Mouse (Mus musculus): ENCODE results near the gene Insrr. TPM values are rescaled to one million over a fixed set of nuclear protein-coding genes. Genes with fewer than 3 reads are reported as not detected.

The Insrr gene
- polyA plus RNA-seq, 1 experiment from 2014 or later = not detected

GRCm38 (mm10) chr3:87783282-87784023 is 13.3 kb upstream of the Insrr start:
- no peaks in the 10 kb centered on the region for H3K4me1 ChIP-seq (ENCODE audit: insufficient read depth)
- H3K27me3 ChIP-seq (ENCODE audit: insufficient read depth, low read length) = no peaks in the 10 kb centered on the region
- no peaks in the 10 kb centered on the region for H3K36me3 ChIP-seq (replicated peaks; ENCODE audit: insufficient read depth, low read length)
- DNase-seq = no peak
- no peak overlapping the region for H3K4me2 ChIP-seq (ENCODE audit: low read depth, low read length)
- no peak overlapping the region for H3K4me3 ChIP-seq (ENCODE audit: low read depth, low read length)
- no peaks in the 10 kb centered on the region for H3K9me3 ChIP-seq (ENCODE audit: low read length)
- 84% methylated on average over 25 of the region's 25 CpGs for WGBS (ENCODE audit: insufficient replicate concordance)
- TF ChIP-seq CTCF (IDR thresholded peaks at IDR 0.05; ENCODE audit: low read depth) = no peak
- no peak overlapping the region for H3K9ac ChIP-seq (replicated peaks)
- no peak for ATAC-seq
- no peak overlapping the region for H3K27ac ChIP-seq (ENCODE audit: low read depth)

GRCm38 (mm10) chr3:87785156-87785555 is 11.6 kb upstream of the Insrr start:
- H3K9ac ChIP-seq (replicated peaks) = no peak overlapping the region
- no peaks in the 10 kb centered on the region for H3K27me3 ChIP-seq (ENCODE audit: insufficient read depth, low read length)
- no peak for DNase-seq
- no peaks in the 10 kb centered on the region for H3K9me3 ChIP-seq (ENCODE audit: low read length)
- H3K4me1 ChIP-seq (ENCODE audit: insufficient read depth) = no peaks in the 10 kb centered on the region
- H3K36me3 ChIP-seq (replicated peaks; ENCODE audit: insufficient read depth, low read length) = no peaks in the 10 kb centered on the region
- no peak for TF ChIP-seq EP300 (IDR thresholded peaks at IDR 0.05; ENCODE audit: low read depth)
- no peak for TF ChIP-seq CTCF (IDR thresholded peaks at IDR 0.05; ENCODE audit: low read depth)
- 40% methylated on average over 5 of the region's 5 CpGs for WGBS (ENCODE audit: insufficient replicate concordance)
- ATAC-seq = no peak
- no peak overlapping the region for H3K4me3 ChIP-seq (ENCODE audit: low read depth, low read length)
- no peak overlapping the region for H3K4me2 ChIP-seq (ENCODE audit: low read depth, low read length)
- no peak overlapping the region for H3K27ac ChIP-seq (ENCODE audit: low read depth)

- Histone ChIP-seq H3K27ac (ENCODE audit: low read depth) (no peak overlapping the region), H3K9me3 (ENCODE audit: low read length) (no peaks in the 10 kb centered on the region), H3K36me3 (replicated peaks; ENCODE audit: insufficient read depth, low read length) (no peaks in the 10 kb centered on the region), H3K27me3 (ENCODE audit: insufficient read depth, low read length) (peaks cover 3% of the 10 kb centered on the region; the same call in 1 of the 2 replicates), H3K4me1 (ENCODE audit: insufficient read depth) (no peaks in the 10 kb centered on the region), H3K9ac (replicated peaks) (no peak overlapping the region), H3K4me2 (ENCODE audit: low read depth, low read length) (no peak overlapping the region), H3K4me3 (ENCODE audit: low read depth, low read length) (no peak overlapping the region)
- DNase-seq (no peak), ATAC-seq (no peak)
- TF ChIP-seq CTCF (IDR thresholded peaks at IDR 0.05; ENCODE audit: low read depth) (no peak), EP300 (IDR thresholded peaks at IDR 0.05; ENCODE audit: low read depth) (no peak)
- 57% methylated on average over 6 of the region's 6 CpGs for WGBS (ENCODE audit: insufficient replicate concordance)
Measured at GRCm38 (mm10) chr3:87785626-87786214, 11.0 kb upstream of the Insrr start.

- H3K36me3 ChIP-seq (replicated peaks; ENCODE audit: insufficient read depth, low read length) = no peaks in the 10 kb centered on the region
- no peaks in the 10 kb centered on the region for H3K4me1 ChIP-seq (ENCODE audit: insufficient read depth)
- peaks cover 32% of the 10 kb centered on the region for H3K27me3 ChIP-seq (ENCODE audit: insufficient read depth, low read length)
- H3K27ac ChIP-seq (ENCODE audit: low read depth) = no peak overlapping the region
- no peak overlapping the region for H3K4me2 ChIP-seq (ENCODE audit: low read depth, low read length)
- H3K9me3 ChIP-seq (ENCODE audit: low read length) = no peaks in the 10 kb centered on the region
- no peak overlapping the region for H3K9ac ChIP-seq (replicated peaks)
- ATAC-seq (no peak), DNase-seq (no peak)
- WGBS (ENCODE audit: insufficient replicate concordance) = 55% methylated on average over 1 of the region's 1 CpGs
- TF ChIP-seq CTCF (IDR thresholded peaks at IDR 0.05; ENCODE audit: low read depth) = no peak
- no peak for TF ChIP-seq EP300 (IDR thresholded peaks at IDR 0.05; ENCODE audit: low read depth)
- H3K4me3 ChIP-seq (ENCODE audit: low read depth, low read length) = no peak overlapping the region
Measured at GRCm38 (mm10) chr3:87789248-87789647, 7.5 kb upstream of the Insrr start.

- TF ChIP-seq CTCF (IDR thresholded peaks at IDR 0.05; ENCODE audit: low read depth) = no peak
- TF ChIP-seq EP300 (IDR thresholded peaks at IDR 0.05; ENCODE audit: low read depth) = no peak
- Histone ChIP-seq H3K4me3 (ENCODE audit: low read depth, low read length) (no peak overlapping the region), H3K9ac (replicated peaks) (no peak overlapping the region), H3K4me2 (ENCODE audit: low read depth, low read length) (no peak overlapping the region), H3K4me1 (ENCODE audit: insufficient read depth) (peaks cover 2% of the 10 kb centered on the region; the same call in 1 of the 2 replicates), H3K27ac (ENCODE audit: low read depth) (no peak overlapping the region), H3K27me3 (ENCODE audit: insufficient read depth, low read length) (peaks cover 37% of the 10 kb centered on the region), H3K9me3 (ENCODE audit: low read length) (no peaks in the 10 kb centered on the region), H3K36me3 (replicated peaks; ENCODE audit: insufficient read depth, low read length) (no peaks in the 10 kb centered on the region)
- DNase-seq (no peak), ATAC-seq (no peak)
- 42% methylated on average over 5 of the region's 5 CpGs for WGBS (ENCODE audit: insufficient replicate concordance)
Measured at GRCm38 (mm10) chr3:87789768-87790167, 7.0 kb upstream of the Insrr start.

- H3K9ac ChIP-seq (replicated peaks) = no peak within 1 kb of the TSS
- no peaks in the 10 kb centered on the region for H3K9me3 ChIP-seq (ENCODE audit: low read length)
- H3K4me1 ChIP-seq (ENCODE audit: insufficient read depth) = peaks cover 12% of the 10 kb centered on the region
- H3K4me3 ChIP-seq (ENCODE audit: low read depth, low read length) = peak within 1 kb of the TSS; percentile 3; the same call in 1 of the 2 replicates
- H3K4me2 ChIP-seq (ENCODE audit: low read depth, low read length) = peak within 1 kb of the TSS; percentile 39
- ATAC-seq = peak; percentile 78
- peak; percentile 28 for DNase-seq
- WGBS (ENCODE audit: insufficient replicate concordance) = 1% methylated on average over 36 of the region's 47 CpGs
- TF ChIP-seq CTCF (IDR thresholded peaks at IDR 0.05; ENCODE audit: low read depth) = no peak
- TF ChIP-seq EP300 (IDR thresholded peaks at IDR 0.05; ENCODE audit: low read depth) = no peak
- H3K27ac ChIP-seq (ENCODE audit: low read depth) = no peak within 1 kb of the TSS
- H3K27me3 ChIP-seq (ENCODE audit: insufficient read depth, low read length) = peaks cover 88% of the 10 kb centered on the region
- no peaks in the 10 kb centered on the region for H3K36me3 ChIP-seq (replicated peaks; ENCODE audit: insufficient read depth, low read length)
Measured at GRCm38 (mm10) chr3:87794922-87795325, 1.8 kb upstream of the Insrr start, which contains the start of gene Ntrk1. TSS of gene Ntrk1 (minus strand) at chr3:87795162.
